Mouse (Mus musculus): ENCODE measurements around the gene Dennd1a. TPM values are rescaled to one million over a fixed set of nuclear protein-coding genes. Genes with fewer than 3 reads are reported as not detected.

Dennd1a gene
- polyA plus RNA-seq, 1 experiment: 11.9 TPM

GRCm38 (mm10) chr2:38003183-38003680, 284.0 kb downstream of the Dennd1a start:
- TF ChIP-seq CTCF (IDR thresholded peaks at IDR 0.05; ENCODE audit: low read depth, low read length): no peak
- TF ChIP-seq EP300 (IDR thresholded peaks at IDR 0.05; ENCODE audit: insufficient read depth, low read depth, low read length): no peak
- no peak for TF ChIP-seq POLR2A (IDR thresholded peaks at IDR 0.05; ENCODE audit: insufficient read depth, low read length)
- H3K27ac ChIP-seq (ENCODE audit: insufficient read depth, low read length): no peak overlapping the region

GRCm38 (mm10) chr2:38001004-38001403, 286.2 kb downstream of the Dennd1a start:
- Histone ChIP-seq H3K36me3 (ENCODE audit: control insufficient read depth, insufficient read depth, low read length, poor library complexity, severe bottlenecking) (no peaks in the 10 kb centered on the region), H3K4me1 (ENCODE audit: control insufficient read depth, insufficient read depth, low read length) (no peaks in the 10 kb centered on the region), H3K4me3 (ENCODE audit: low read depth, low read length) (no peak overlapping the region), H3K9me3 (replicated peaks; ENCODE audit: control insufficient read depth, insufficient read depth, low read length, poor library complexity, severe bottlenecking) (no peaks in the 10 kb centered on the region), H3K27me3 (ENCODE audit: control insufficient read depth, insufficient read depth, low read length, poor library complexity, severe bottlenecking) (no peaks in the 10 kb centered on the region), H3K9ac (ENCODE audit: low read depth, poor library complexity, severe bottlenecking) (no peak overlapping the region), H3K27ac (ENCODE audit: insufficient read depth, low read length) (no peak overlapping the region)
- no peak for TF ChIP-seq CTCF (IDR thresholded peaks at IDR 0.05; ENCODE audit: low read depth, low read length)
- TF ChIP-seq EP300 (IDR thresholded peaks at IDR 0.05; ENCODE audit: insufficient read depth, low read depth, low read length): no peak
- no peak for TF ChIP-seq POLR2A (IDR thresholded peaks at IDR 0.05; ENCODE audit: insufficient read depth, low read length)

More at GRCm38 (mm10) chr2:38003183-38003680, 284.0 kb downstream of the Dennd1a start:
- no peak overlapping the region for H3K4me3 ChIP-seq (ENCODE audit: low read depth, low read length)
- no peaks in the 10 kb centered on the region for H3K36me3 ChIP-seq (ENCODE audit: control insufficient read depth, insufficient read depth, low read length, poor library complexity, severe bottlenecking)
- H3K9ac ChIP-seq (ENCODE audit: low read depth, poor library complexity, severe bottlenecking): no peak overlapping the region
- H3K9me3 ChIP-seq (replicated peaks; ENCODE audit: control insufficient read depth, insufficient read depth, low read length, poor library complexity, severe bottlenecking): no peaks in the 10 kb centered on the region
- H3K27me3 ChIP-seq (ENCODE audit: control insufficient read depth, insufficient read depth, low read length, poor library complexity, severe bottlenecking): no peaks in the 10 kb centered on the region
- H3K4me1 ChIP-seq (ENCODE audit: control insufficient read depth, insufficient read depth, low read length): no peaks in the 10 kb centered on the region

GRCm38 (mm10) chr2:37997966-37998365, 289.2 kb downstream of the Dennd1a start:
- Histone ChIP-seq H3K9ac (ENCODE audit: low read depth, poor library complexity, severe bottlenecking) (no peak overlapping the region), H3K4me1 (ENCODE audit: control insufficient read depth, insufficient read depth, low read length) (no peaks in the 10 kb centered on the region), H3K9me3 (replicated peaks; ENCODE audit: control insufficient read depth, insufficient read depth, low read length, poor library complexity, severe bottlenecking) (no peaks in the 10 kb centered on the region), H3K36me3 (ENCODE audit: control insufficient read depth, insufficient read depth, low read length, poor library complexity, severe bottlenecking) (no peaks in the 10 kb centered on the region), H3K27me3 (ENCODE audit: control insufficient read depth, insufficient read depth, low read length, poor library complexity, severe bottlenecking) (no peaks in the 10 kb centered on the region), H3K4me3 (ENCODE audit: low read depth, low read length) (no peak overlapping the region), H3K27ac (ENCODE audit: insufficient read depth, low read length) (no peak overlapping the region)
- no peak for TF ChIP-seq EP300 (IDR thresholded peaks at IDR 0.05; ENCODE audit: insufficient read depth, low read depth, low read length)
- TF ChIP-seq POLR2A (IDR thresholded peaks at IDR 0.05; ENCODE audit: insufficient read depth, low read length): no peak

- H3K4me3 ChIP-seq (ENCODE audit: low read depth, low read length): no peak overlapping the region
- H3K36me3 ChIP-seq (ENCODE audit: control insufficient read depth, insufficient read depth, low read length, poor library complexity, severe bottlenecking): no peaks in the 10 kb centered on the region
- H3K27me3 ChIP-seq (ENCODE audit: control insufficient read depth, insufficient read depth, low read length, poor library complexity, severe bottlenecking): no peaks in the 10 kb centered on the region
- TF ChIP-seq POLR2A (IDR thresholded peaks at IDR 0.05; ENCODE audit: insufficient read depth, low read length): no peak
- TF ChIP-seq EP300 (IDR thresholded peaks at IDR 0.05; ENCODE audit: insufficient read depth, low read depth, low read length): no peak
- TF ChIP-seq CTCF (IDR thresholded peaks at IDR 0.05; ENCODE audit: low read depth, low read length): no peak
- no peak overlapping the region for H3K27ac ChIP-seq (ENCODE audit: insufficient read depth, low read length)
- H3K9ac ChIP-seq (ENCODE audit: low read depth, poor library complexity, severe bottlenecking): no peak overlapping the region
- H3K9me3 ChIP-seq (replicated peaks; ENCODE audit: control insufficient read depth, insufficient read depth, low read length, poor library complexity, severe bottlenecking): no peaks in the 10 kb centered on the region
- no peaks in the 10 kb centered on the region for H3K4me1 ChIP-seq (ENCODE audit: control insufficient read depth, insufficient read depth, low read length)
Observed at GRCm38 (mm10) chr2:37989091-37989490, 298.1 kb downstream of the Dennd1a start.

GRCm38 (mm10) chr2:37988301-37988700, 298.9 kb downstream of the Dennd1a start:
- TF ChIP-seq POLR2A (IDR thresholded peaks at IDR 0.05; ENCODE audit: insufficient read depth, low read length) (no peak), EP300 (IDR thresholded peaks at IDR 0.05; ENCODE audit: insufficient read depth, low read depth, low read length) (no peak), CTCF (IDR thresholded peaks at IDR 0.05; ENCODE audit: low read depth, low read length) (no peak)
- Histone ChIP-seq H3K4me3 (ENCODE audit: low read depth, low read length) (no peak overlapping the region), H3K27me3 (ENCODE audit: control insufficient read depth, insufficient read depth, low read length, poor library complexity, severe bottlenecking) (no peaks in the 10 kb centered on the region), H3K36me3 (ENCODE audit: control insufficient read depth, insufficient read depth, low read length, poor library complexity, severe bottlenecking) (no peaks in the 10 kb centered on the region), H3K4me1 (ENCODE audit: control insufficient read depth, insufficient read depth, low read length) (no peaks in the 10 kb centered on the region), H3K9ac (ENCODE audit: low read depth, poor library complexity, severe bottlenecking) (no peak overlapping the region), H3K27ac (ENCODE audit: insufficient read depth, low read length) (no peak overlapping the region), H3K9me3 (replicated peaks; ENCODE audit: control insufficient read depth, insufficient read depth, low read length, poor library complexity, severe bottlenecking) (no peaks in the 10 kb centered on the region)

- TF ChIP-seq POLR2A (IDR thresholded peaks at IDR 0.05; ENCODE audit: insufficient read depth, low read length): no peak
- no peak for TF ChIP-seq CTCF (IDR thresholded peaks at IDR 0.05; ENCODE audit: low read depth, low read length)
- no peak for TF ChIP-seq EP300 (IDR thresholded peaks at IDR 0.05; ENCODE audit: insufficient read depth, low read depth, low read length)
- Histone ChIP-seq H3K9me3 (replicated peaks; ENCODE audit: control insufficient read depth, insufficient read depth, low read length, poor library complexity, severe bottlenecking) (no peaks in the 10 kb centered on the region), H3K4me1 (ENCODE audit: control insufficient read depth, insufficient read depth, low read length) (peaks cover 2% of the 10 kb centered on the region), H3K27me3 (ENCODE audit: control insufficient read depth, insufficient read depth, low read length, poor library complexity, severe bottlenecking) (no peaks in the 10 kb centered on the region), H3K27ac (ENCODE audit: insufficient read depth, low read length) (no peak overlapping the region), H3K9ac (ENCODE audit: low read depth, poor library complexity, severe bottlenecking) (no peak overlapping the region), H3K36me3 (ENCODE audit: control insufficient read depth, insufficient read depth, low read length, poor library complexity, severe bottlenecking) (no peaks in the 10 kb centered on the region), H3K4me3 (ENCODE audit: low read depth, low read length) (no peak overlapping the region)
Observed at GRCm38 (mm10) chr2:37985690-37986222, 301.4 kb downstream of the Dennd1a start.

Data from ES-Bruce4 (cell line).